In the genomic region with DNA sequence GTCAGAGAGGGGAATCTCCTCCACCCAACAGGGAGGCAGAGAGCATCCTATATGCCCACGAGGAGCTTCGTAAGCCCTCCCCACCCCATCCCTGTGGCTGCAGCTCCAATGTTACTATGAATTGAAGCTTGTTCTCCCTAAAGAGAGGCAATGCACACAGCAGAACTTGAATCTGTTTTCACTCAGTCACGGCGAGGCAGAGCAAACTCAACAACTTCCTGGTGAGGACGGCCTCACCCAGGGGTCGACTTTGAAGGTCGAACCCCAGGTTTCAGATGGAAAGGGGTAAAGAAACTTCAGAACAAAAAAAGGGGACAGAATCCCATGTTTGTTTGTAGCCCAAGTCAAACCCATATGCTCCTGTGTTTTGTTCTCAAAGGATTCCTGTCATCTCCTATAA, we compare ENCODE assay signal across 30 mouse cellular contexts.
DNase-seq lines count a peak whose midpoint lies in the region; ATAC-seq and TF ChIP-seq lines count a peak whose summit lies in the region.
"Had no signal": no experiment of that assay in that cellular context is flagged by ENCODE, and none has a peak within 500 bp of the region (broad histone marks: within the 10 kb centered on the region; RNA-seq: fewer than 3 reads in every experiment).

No protein-coding gene starts in this region.

- no peak for TF ChIP-seq EP300 in stomach, postnatal 0 days (optimal IDR thresholded peaks at IDR 0.05)

- H3K4me3 ChIP-seq in stomach, embryonic 14.5 days (ENCODE audit: low read depth, low read length) = no peak overlapping the region
- no peak overlapping the region for H3K4me3 ChIP-seq in stomach, postnatal 0 days (ENCODE audit: low read depth, low read length)
- no peak overlapping the region for H3K4me3 ChIP-seq in embryonic facial prominence, embryonic 13.5 days
- no peak overlapping the region for H3K4me3 ChIP-seq in stomach, embryonic 16.5 days (replicated peaks; ENCODE audit: low read length)
- H3K4me3 ChIP-seq: erythroblast, embryonic 14.5 days; forebrain, embryonic 12.5 days; heart, embryonic 10.5 days; heart, embryonic 15.5 days; kidney, embryonic 15.5 days; liver, embryonic 15.5 days; midbrain, embryonic 10.5 days; myocyte; neural tube, embryonic 12.5 days had no signal

- no peak for ATAC-seq in stomach, embryonic 14.5 days (ENCODE audit: insufficient number of reproducible peaks, insufficient read depth, low FRiP score, low read depth)
- no peak for ATAC-seq in stomach, postnatal 0 days (ENCODE audit: low FRiP score, low TSS enrichment)
- ATAC-seq in embryonic facial prominence, embryonic 13.5 days (ENCODE audit: insufficient number of reproducible peaks, insufficient read depth, low FRiP score, low TSS enrichment, low read depth) = peak; percentile 44; the same call in 1 of the 2 replicates
- ATAC-seq in stomach, embryonic 16.5 days (ENCODE audit: insufficient read depth, low FRiP score) = no peak
- ATAC-seq: hindbrain, embryonic 16.5 days; lung, postnatal 0 days had no signal

- H3K27me3 ChIP-seq in stomach, embryonic 14.5 days (ENCODE audit: control insufficient read depth, insufficient read depth, low read length) = no peaks in the 10 kb centered on the region
- no peaks in the 10 kb centered on the region for H3K27me3 ChIP-seq in stomach, postnatal 0 days (ENCODE audit: control insufficient read depth, insufficient read depth, low read length)
- H3K27me3 ChIP-seq in embryonic facial prominence, embryonic 13.5 days = no peaks in the 10 kb centered on the region
- H3K27me3 ChIP-seq in stomach, embryonic 16.5 days (ENCODE audit: control insufficient read depth, insufficient read depth, low read length) = no peaks in the 10 kb centered on the region
- H3K27me3 ChIP-seq: forebrain, embryonic 12.5 days; heart, embryonic 15.5 days; kidney, embryonic 15.5 days; liver, embryonic 15.5 days; neural tube, embryonic 12.5 days had no signal

- no peak for TF ChIP-seq CTCF in stomach, postnatal 0 days (IDR thresholded peaks at IDR 0.05; ENCODE audit: low read depth)

- no peak overlapping the region for H3K4me2 ChIP-seq in stomach, embryonic 14.5 days (replicated peaks; ENCODE audit: low read depth, low read length)
- no peak overlapping the region for H3K4me2 ChIP-seq in stomach, postnatal 0 days (replicated peaks; ENCODE audit: low read depth)
- peak overlapping the region; percentile 26; the same call in 1 of the 2 replicates for H3K4me2 ChIP-seq in embryonic facial prominence, embryonic 13.5 days
- no peak overlapping the region for H3K4me2 ChIP-seq in stomach, embryonic 16.5 days (ENCODE audit: low read depth, low read length)
- H3K4me2 ChIP-seq: forebrain, embryonic 12.5 days; heart, embryonic 15.5 days; kidney, embryonic 15.5 days; liver, embryonic 15.5 days; neural tube, embryonic 12.5 days had no signal

- H3K36me3 ChIP-seq in stomach, embryonic 14.5 days (ENCODE audit: control insufficient read depth, insufficient read depth, low read length) = no peaks in the 10 kb centered on the region
- no peaks in the 10 kb centered on the region for H3K36me3 ChIP-seq in stomach, postnatal 0 days (ENCODE audit: control insufficient read depth, insufficient read depth, low read length)
- H3K36me3 ChIP-seq in embryonic facial prominence, embryonic 13.5 days = no peaks in the 10 kb centered on the region
- H3K36me3 ChIP-seq in stomach, embryonic 16.5 days (ENCODE audit: control insufficient read depth, insufficient read depth, low read length) = no peaks in the 10 kb centered on the region
- H3K36me3 ChIP-seq: forebrain, embryonic 12.5 days; G1E; heart, embryonic 10.5 days; heart, embryonic 15.5 days; kidney, embryonic 15.5 days; liver, embryonic 15.5 days; midbrain, embryonic 10.5 days; neural tube, embryonic 12.5 days had no signal

- no peak overlapping the region for H3K9ac ChIP-seq in stomach, embryonic 14.5 days (replicated peaks; ENCODE audit: low read depth, low read length)
- H3K9ac ChIP-seq in stomach, postnatal 0 days (ENCODE audit: low read length) = no peak overlapping the region
- H3K9ac ChIP-seq in embryonic facial prominence, embryonic 13.5 days = no peak overlapping the region
- no peak overlapping the region for H3K9ac ChIP-seq in stomach, embryonic 16.5 days (ENCODE audit: low read length)
- H3K9ac ChIP-seq: forebrain, embryonic 12.5 days; heart, embryonic 15.5 days; kidney, embryonic 15.5 days; liver, embryonic 15.5 days; neural tube, embryonic 12.5 days had no signal

- no peaks in the 10 kb centered on the region; the same call in 1 of the 2 replicates for H3K4me1 ChIP-seq in stomach, embryonic 14.5 days (ENCODE audit: control insufficient read depth, insufficient read depth, low read length)
- H3K4me1 ChIP-seq in stomach, postnatal 0 days (replicated peaks; ENCODE audit: control insufficient read depth, insufficient read depth) = no peaks in the 10 kb centered on the region
- H3K4me1 ChIP-seq in embryonic facial prominence, embryonic 13.5 days = peaks cover 34% of the 10 kb centered on the region
- no peaks in the 10 kb centered on the region; the same call in 1 of the 2 replicates for H3K4me1 ChIP-seq in stomach, embryonic 16.5 days (ENCODE audit: control insufficient read depth, insufficient read depth, low read length)
- H3K4me1 ChIP-seq: forebrain, embryonic 12.5 days; heart, embryonic 10.5 days; heart, embryonic 15.5 days; liver, embryonic 15.5 days; midbrain, embryonic 10.5 days; neural tube, embryonic 12.5 days had no signal

- no peaks in the 10 kb centered on the region for H3K9me3 ChIP-seq in stomach, embryonic 14.5 days (ENCODE audit: control insufficient read depth, low read depth, low read length)
- H3K9me3 ChIP-seq in stomach, postnatal 0 days (ENCODE audit: control insufficient read depth, low read length) = no peaks in the 10 kb centered on the region
- no peaks in the 10 kb centered on the region for H3K9me3 ChIP-seq in embryonic facial prominence, embryonic 13.5 days
- no peaks in the 10 kb centered on the region for H3K9me3 ChIP-seq in stomach, embryonic 16.5 days (replicated peaks; ENCODE audit: control insufficient read depth, low read length)
- H3K9me3 ChIP-seq: forebrain, embryonic 12.5 days; heart, embryonic 10.5 days; heart, embryonic 15.5 days; kidney, embryonic 15.5 days; liver, embryonic 15.5 days; midbrain, embryonic 10.5 days; neural tube, embryonic 12.5 days had no signal

- DNase-seq in embryo, embryonic 11 days = peak; percentile 30
- no peak for DNase-seq in embryo, embryonic 9.5 days (ENCODE audit: extremely low spot score)
- no peak for DNase-seq in stomach, postnatal 0 days (ENCODE audit: low spot score)
- no peak for DNase-seq in spleen, adult 12 weeks (ENCODE audit: low spot score)
- DNase-seq: adrenal gland, adult 8-10 months; cerebellum, adult 2 months; cerebellum, postnatal 14 days; gastrocnemius, postnatal 25 days; heart, adult 11 months; kidney, adult 18-20 months; kidney, postnatal 25 days; liver; right cerebral cortex, adult 18-20 months; thymus, postnatal 36 days had no signal

- 59% methylated on average over 7 of the region's 7 CpGs for WGBS in stomach, embryonic 14.5 days
- 53% methylated on average over 7 of the region's 7 CpGs for WGBS in stomach, postnatal 0 days
- 24% methylated on average over 7 of the region's 7 CpGs for WGBS in embryonic facial prominence, embryonic 13.5 days
- 58% methylated on average over 7 of the region's 7 CpGs for WGBS in stomach, embryonic 16.5 days

- peak overlapping the region; percentile 48; the same call in 1 of the 2 replicates for H3K27ac ChIP-seq in stomach, embryonic 14.5 days (ENCODE audit: low read length)
- no peak overlapping the region for H3K27ac ChIP-seq in stomach, postnatal 0 days (replicated peaks)
- H3K27ac ChIP-seq in embryonic facial prominence, embryonic 13.5 days = peak overlapping the region; percentile 76
- peak overlapping the region; percentile 51; the same call in 1 of the 2 replicates for H3K27ac ChIP-seq in stomach, embryonic 16.5 days (ENCODE audit: low read length)
- H3K27ac ChIP-seq: forebrain, embryonic 12.5 days; heart, embryonic 10.5 days; heart, embryonic 15.5 days; kidney, embryonic 15.5 days; liver, embryonic 15.5 days; macrophage; midbrain, embryonic 10.5 days; neural tube, embryonic 12.5 days had no signal
